Mouse (Mus musculus) embryo, embryonic 10 days (tissue): ENCODE measurements around the gene Zmiz1.

Experiments used
- DNase-seq: peaks from one replicate; pipeline ENCODE4 v3.0.0-alpha.2; 2015; ENCODE audit warnings: low spot score

Zmiz1 gene

GRCm38 (mm10) chr14:25459016-25459393, at the start of gene Zmiz1:
Gene Zmiz1 (plus strand): TSS chr14:25459185.
- DNase-seq = peak; percentile 88

- DNase-seq = no peak
These were observed 47.0 kb upstream of the Zmiz1 start for GRCm38 (mm10) chr14:25411848-25412527.

DNA sequence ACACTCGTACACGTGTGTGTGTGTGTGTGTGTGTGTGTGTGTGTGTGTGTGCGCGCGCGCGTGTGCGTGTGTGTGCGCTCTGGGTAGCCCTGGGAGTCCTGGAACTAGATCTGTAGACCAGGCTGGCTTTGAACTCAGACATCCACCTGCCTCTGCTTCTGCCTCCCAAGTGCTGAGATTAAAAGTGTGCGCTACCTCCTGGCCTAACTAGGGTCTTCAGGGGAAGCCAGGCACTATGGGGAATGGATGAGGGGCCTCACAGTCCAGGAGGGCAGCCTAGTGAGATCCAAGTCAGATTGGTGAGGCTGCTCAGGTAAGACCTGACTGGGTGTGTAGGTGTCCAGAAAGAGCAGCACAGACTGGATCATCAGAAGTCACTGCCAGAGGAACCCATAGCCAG, 46.2 kb upstream of the Zmiz1 start:
- no peak for DNase-seq

DNA sequence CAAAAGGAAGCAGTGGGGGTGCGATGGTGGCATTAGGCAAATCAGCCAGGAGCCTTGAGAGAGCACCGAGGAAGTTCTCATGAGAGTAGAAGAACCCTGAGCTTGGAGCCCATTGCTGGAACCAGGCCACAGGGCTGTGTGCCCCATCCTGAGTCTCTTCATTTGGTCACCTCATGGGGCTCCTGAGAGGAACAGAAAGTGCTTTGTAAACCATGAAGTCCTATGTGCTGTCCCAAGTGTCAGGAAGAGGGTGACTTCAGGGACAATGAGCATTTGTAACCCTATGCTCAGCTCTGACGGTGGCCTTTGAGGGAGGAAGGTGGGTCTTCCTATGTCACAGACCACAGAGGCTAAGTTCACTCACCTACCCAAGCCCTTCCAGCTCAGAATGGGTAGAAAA, 45.5 kb upstream of the Zmiz1 start:
- DNase-seq = no peak

DNA sequence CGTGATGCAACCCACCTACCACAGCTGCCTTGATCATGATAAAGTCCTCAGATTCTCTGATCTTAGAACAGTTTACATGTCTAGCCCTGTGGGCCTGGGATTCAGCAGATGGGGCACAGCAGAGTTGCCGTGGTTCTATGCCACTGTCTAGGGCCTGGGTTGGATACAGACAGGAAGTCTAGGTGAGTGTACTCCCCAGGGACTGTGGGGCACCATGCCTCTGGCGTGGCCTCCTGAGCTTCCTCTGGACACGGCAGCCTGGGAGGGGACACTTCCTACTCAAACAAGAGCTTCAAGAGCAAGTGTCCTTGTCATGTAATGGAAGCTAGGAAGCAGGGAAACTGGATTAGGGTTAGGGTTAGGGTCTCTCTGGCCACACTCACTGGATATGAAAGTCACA, 44.9 kb upstream of the Zmiz1 start:
- no peak for DNase-seq

DNA sequence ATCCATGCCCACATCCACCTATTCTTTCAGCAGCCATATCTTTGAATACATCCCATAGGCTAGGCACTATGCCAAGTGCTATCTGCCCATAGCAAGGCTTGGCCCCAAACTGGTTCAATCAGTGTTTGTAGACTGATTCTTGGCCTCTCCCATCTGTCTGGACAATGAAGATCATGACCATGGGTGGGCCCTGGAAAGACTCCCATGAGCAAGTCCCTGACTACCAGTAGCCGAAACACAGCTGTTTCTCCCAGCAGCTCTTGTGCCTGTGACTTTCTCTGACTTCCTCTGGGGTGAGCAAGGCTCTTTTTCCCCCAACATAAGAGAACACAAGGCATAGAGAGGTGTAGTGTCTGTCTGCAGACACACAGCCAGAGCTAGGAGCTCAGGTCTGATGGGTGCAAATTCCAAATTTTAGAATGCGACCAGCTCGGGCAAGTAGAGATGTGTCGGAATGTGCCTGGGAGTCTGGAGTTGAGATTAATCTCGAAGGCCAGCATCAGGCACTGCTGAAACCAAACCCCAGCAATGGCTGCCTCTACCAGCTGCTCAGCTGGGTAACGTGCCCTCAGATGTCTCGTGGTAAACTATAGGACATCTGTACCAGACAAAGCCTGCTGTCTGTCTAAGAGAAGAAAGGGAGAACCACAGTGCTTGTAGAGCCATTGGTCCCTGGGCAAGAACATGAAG, 38.8 kb upstream of the Zmiz1 start:
- DNase-seq = no peak

DNA sequence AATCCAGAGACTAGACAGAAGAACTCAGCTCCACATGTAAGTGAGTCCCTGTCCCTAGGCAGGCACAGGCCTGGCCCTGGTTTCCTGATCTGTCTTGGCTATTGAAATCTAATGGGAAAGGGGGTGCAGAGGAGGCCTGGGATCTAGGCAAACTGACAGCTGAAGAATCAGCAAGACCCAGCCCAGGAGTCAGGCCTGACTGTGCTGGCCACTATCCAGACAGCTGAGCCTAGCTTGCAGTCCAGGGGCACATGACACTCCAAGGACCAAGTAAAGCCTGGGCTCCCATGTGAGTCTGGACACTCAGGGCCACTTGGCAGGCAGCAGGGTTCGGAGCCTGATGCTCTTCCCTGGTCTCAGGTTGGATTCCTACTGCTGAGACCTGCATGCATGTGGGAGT, 38.0 kb upstream of the Zmiz1 start:
- DNase-seq = no peak

DNA sequence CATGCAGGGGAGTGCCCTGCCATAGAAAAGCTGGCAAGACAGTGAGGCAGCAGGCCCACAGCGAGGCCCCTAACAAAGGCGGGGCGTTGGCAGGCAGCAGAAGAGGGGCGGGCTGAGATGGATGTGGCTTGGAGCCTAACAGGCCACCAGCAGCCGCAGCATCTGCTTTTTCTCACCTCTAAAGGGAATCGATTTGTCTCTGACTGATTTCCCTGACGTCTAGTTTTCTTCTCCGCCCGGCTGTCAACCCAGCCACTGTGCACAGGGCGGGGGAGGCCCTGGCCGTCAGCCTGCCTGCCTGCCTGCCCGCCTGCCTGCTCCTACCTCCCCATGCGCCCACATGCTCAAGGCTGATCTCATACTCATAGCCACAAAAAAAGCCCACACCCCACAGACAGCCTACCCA, 37.4 kb upstream of the Zmiz1 start:
- DNase-seq = peak; percentile 62

DNA sequence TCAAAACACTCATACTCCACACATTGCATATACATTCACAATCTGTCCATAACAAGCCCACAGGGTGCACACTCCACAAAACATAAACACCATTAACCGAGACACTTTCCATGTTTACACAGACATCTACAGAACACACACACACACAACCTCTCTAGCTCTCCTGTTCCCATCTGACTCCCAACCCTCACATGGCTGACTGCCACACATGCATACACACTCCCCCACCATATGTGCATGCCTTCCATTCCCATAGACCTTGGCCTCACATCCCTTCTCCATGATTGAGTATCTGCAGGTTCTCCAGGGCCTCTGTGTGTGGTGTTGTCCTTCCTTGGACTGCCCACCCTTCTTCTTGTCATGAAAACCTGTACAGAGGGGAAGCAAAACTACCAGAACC, 36.0 kb upstream of the Zmiz1 start:
- no peak for DNase-seq

- no peak for DNase-seq
These were observed 35.1 kb upstream of the Zmiz1 start for GRCm38 (mm10) chr14:25423721-25424443.

- DNase-seq = no peak
These were observed 20.7 kb upstream of the Zmiz1 start for GRCm38 (mm10) chr14:25438255-25438654.

DNA sequence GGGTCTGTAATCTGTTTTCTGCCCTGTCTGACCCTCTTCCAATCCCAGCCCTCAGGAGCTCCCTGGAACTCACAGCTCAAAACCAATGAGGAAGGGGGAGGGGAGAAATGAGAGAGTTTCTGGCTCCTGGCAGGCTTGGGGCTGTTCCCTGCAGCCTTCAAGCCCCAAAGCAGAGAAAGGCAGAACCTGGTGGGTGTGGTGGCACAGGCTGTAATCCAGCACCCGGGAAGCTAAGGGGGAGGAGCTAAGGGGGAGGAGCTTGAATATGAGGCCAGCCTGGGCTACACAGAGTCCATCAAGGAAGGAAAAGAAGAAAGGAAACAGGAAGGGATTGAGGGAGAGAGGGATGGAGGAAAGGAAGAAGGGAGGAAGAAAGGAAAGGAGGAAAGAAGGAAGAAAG, 18.9 kb upstream of the Zmiz1 start:
- no peak for DNase-seq

- no peak for DNase-seq
These were observed 18.2 kb upstream of the Zmiz1 start for GRCm38 (mm10) chr14:25440777-25441176.

DNA sequence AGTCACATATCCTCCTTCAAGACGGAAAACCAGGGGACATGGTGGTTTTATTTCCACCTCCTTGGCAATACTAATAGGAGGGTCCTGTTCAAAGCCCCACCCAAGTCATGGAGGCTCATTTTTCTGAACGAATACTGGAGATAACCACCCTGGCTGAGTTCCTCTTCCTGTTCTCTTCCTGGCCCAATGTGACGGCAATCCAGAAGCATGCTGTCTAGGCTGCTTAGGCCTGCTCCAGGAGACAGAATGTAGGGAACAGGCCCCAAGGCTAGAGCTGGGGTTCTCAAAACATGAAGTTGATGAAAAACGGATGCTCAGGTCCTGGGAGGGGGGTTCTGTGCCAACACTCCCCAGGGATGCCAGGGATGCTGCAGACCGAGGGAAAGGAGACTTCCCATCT, 17.5 kb upstream of the Zmiz1 start:
- no peak for DNase-seq

GRCm38 (mm10) chr14:25442676-25443075, 16.3 kb upstream of the Zmiz1 start:
- DNase-seq = no peak

GRCm38 (mm10) chr14:25447136-25447775, 11.7 kb upstream of the Zmiz1 start:
- DNase-seq = no peak

- DNase-seq = no peak
These were observed 10.5 kb upstream of the Zmiz1 start for GRCm38 (mm10) chr14:25448471-25448870.

- no peak for DNase-seq
These were observed 7.8 kb upstream of the Zmiz1 start for GRCm38 (mm10) chr14:25451099-25451667.

GRCm38 (mm10) chr14:25451699-25452632, 7.0 kb upstream of the Zmiz1 start:
- DNase-seq = no peak

DNA sequence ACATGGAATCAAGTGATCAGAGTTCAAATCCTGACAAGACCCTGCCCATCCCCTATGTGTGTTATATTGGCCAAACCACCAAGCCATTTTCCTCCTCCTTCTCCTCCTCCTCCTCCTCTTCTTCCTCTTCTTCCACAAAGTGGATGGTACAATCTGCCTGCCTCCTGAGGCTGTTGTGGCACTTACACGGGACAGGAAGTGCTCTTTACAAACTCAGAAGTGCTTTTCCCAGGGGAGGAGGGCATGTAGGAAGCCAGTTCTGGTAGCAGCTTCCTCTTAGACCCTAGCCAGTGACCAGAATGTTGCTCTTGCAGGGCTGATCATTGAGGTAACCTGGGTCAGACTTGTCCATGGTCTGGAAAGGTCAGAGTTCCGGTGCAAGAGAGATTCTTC, 6.4 kb upstream of the Zmiz1 start:
- no peak for DNase-seq

DNA sequence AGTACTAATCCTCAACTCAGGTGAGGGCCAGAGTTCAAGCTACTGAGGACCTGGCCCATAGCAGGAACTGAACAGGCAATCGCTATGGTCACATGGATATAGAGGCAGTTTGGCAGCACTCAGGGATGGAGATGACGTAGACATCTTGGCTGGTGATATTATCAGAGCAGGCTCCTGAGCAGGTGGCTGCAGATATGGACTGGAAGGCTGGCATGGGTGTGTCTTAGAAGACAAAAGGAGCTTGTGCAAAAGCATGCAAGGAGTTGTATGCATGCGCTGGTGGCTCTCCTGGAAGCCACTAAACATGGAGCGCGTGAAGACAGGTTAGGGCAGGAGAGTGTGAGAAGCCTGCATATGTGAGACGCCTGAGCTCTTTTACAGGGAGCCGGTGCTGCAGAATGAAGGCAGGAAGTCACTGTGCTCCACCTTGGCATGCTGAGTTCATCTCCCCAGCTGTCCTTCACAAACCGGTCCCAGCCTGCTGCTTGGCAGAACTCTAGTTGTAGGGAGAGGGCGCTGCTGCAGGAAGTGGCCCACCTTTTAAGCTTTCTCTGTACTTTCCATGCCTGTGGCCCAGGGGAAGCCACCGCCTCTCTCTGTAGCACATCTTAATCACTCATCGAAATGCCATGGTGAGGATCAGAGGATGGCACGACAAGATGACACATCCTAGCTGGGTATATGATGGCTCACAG, 4.8 kb upstream of the Zmiz1 start:
- no peak for DNase-seq
